Mouse (Mus musculus): ENCODE results near the gene Runx1. TPM values are rescaled to one million over a fixed set of nuclear protein-coding genes. Genes with fewer than 3 reads are reported as not detected.

Runx1 gene
- total RNA-seq, 4 experiments from 2014 or later = 0.59 to 9.4 (median 4.7) TPM

DNA sequence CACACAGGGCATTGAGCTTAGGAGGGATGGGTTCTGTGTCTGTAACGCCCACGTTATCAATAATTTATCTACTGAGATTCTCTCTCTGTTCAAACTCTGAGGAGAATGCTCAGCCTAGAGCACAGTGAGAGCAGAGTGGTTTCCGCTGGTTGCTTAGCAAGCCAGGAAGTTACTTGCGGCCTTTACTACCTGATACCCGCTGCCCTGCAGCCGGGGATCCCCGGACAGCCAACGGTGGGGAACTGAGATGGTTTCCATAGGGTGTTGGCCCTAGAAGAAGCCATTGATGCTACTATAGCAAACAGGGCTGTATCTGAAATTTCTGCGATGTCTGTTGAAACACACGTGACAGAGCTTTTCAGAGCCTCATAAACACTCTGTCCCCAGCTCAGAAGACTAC, 250.2 kb downstream of the Runx1 start:
- DNase-seq (ENCODE audit: low spot score in 2 of 2) = no peak

- no peak for DNase-seq (ENCODE audit: low spot score in 2 of 2)
These were observed 252.8 kb downstream of the Runx1 start for GRCm38 (mm10) chr16:92573193-92573592.

DNA sequence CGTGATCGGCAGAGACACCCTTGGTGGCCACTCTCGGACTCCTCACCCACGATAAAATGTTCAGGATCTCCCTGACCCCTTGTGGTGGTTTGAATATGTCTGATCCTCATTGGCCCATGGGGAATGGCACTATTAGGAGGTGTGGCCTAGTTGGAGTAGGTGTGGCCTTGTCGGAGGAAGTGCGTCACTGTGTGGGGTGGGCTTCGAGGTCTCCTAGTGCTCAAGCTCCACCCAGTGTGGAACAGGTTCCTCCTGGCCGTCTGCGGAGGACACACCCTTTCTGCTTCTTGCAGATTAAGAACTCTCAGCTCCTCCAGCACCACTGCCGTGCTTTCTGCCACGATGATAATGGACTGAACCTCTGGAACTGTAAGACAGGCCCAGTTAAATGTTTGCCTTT, 254.7 kb downstream of the Runx1 start:
- no peak for DNase-seq (ENCODE audit: low spot score in 2 of 2)

DNA sequence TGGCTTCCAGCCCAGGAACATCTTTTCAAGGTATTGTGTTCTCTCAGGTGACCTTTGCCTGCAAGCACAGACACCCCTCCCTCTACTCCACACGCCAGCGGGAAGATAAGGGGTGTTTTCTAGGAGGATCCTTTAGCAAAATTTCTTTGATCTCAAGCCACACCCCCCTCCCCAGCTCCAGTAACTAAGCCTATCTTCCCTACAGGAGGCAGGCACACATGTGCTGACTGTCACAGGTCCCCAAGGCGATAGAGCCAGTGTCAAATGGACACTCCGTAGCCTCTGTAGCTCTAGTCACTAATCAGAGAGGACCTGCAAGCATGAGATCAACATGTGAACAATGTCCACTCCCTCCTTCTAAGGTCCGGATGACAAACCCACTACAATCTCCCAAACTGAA, 259.8 kb downstream of the Runx1 start:
- DNase-seq (ENCODE audit: low spot score in 2 of 2) = no peak

DNA sequence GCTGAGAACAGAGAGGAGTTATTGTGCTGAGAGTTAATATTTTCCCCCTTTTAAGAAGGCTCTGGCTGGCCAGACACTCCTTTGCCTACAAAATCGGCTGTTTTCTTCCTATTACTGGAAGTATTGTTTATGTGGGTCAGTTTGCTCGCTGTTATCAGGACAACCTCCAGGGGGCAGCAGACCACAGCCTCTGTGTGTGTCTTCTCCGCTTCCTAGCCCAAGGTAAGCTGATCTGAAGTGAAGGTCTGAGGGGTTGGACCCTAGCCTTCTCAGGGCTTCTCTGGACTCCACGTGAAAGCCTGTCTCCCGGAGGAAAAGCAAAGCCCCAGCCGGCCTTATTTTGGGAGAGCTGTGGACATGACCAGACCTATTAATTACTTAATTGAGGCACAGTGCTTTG, 260.2 kb downstream of the Runx1 start:
- DNase-seq (ENCODE audit: low spot score in 2 of 2) = peak; percentile 68 to 90

GRCm38 (mm10) chr16:92565291-92565690, 260.7 kb downstream of the Runx1 start:
- peak in 1 of 2 experiments; percentile 4 for DNase-seq (ENCODE audit: low spot score in 2 of 2)

DNA sequence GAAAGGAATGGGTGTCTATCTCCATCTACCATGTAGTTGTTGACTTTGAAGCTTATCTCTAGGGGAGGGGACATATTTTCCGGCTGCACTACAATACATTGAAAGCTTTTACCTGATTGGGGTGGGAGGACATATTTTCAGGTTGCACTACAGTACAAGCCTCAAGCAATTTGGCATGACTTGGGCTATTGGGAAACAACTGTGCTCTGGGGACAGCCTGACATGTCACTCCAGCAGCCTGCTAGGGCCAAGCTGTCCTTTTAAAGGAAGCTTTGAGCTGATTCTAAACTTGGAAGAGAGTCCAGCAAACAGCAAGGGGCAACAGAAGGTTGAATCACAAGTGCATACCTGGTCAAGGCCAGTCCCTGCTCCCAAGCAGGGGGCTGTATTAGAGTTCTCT, 270.9 kb downstream of the Runx1 start:
- DNase-seq (ENCODE audit: low spot score in 2 of 2) = no peak

GRCm38 (mm10) chr16:92552858-92553257, 273.1 kb downstream of the Runx1 start:
- DNase-seq (ENCODE audit: low spot score in 2 of 2) = no peak

DNA sequence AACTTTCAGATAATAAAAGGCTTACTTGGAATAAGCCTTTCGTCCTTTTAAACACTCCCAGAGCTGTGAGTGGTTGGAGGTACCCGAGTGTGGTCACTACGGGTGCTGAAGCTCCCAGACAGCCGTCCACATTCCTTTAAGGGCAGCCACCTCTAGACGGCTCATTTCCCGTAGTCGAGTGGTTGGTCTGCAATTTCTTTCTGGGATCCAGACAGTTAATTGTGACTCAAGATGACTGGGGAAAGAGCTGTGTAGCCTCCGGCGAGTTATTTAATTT, 273.9 kb downstream of the Runx1 start:
- DNase-seq (ENCODE audit: low spot score in 2 of 2) = no peak

Data from layer of hippocampus, adult 8-10 months (tissue).